Mouse (Mus musculus): Measurements from ENCODE around the gene Gm11116. TPM values are rescaled to one million over a fixed set of nuclear protein-coding genes. Genes with fewer than 3 reads are reported as not detected.
"Not testable (repeated sequence)": the region's sequence is repeated elsewhere in the genome, so short reads cannot be mapped to it uniquely, and the experiment has no call there.

Gene Gm11116
- polyA plus RNA-seq (2014; fragmentation: Nextera tagmentation; extraction: Ambion mirVana) = not detected in 2 replicates

- no peaks in the 10 kb centered on the region for H3K9me3 ChIP-seq (ENCODE audit: low read depth, low read length)
- no peaks in the 10 kb centered on the region for H3K27me3 ChIP-seq (ENCODE audit: insufficient read depth, low read length)
- H3K27ac ChIP-seq (ENCODE audit: low read depth) = no peak within 1 kb of the TSS
- 68% methylated on average over 1 of the region's 1 CpGs for WGBS
- H3K36me3 ChIP-seq (ENCODE audit: insufficient read depth) = no peaks in the 10 kb centered on the region
- H3K4me3 ChIP-seq (ENCODE audit: low read depth, low read length) = no peak within 1 kb of the TSS
- H3K4me2 ChIP-seq = no peak within 1 kb of the TSS
- no peak within 1 kb of the TSS for H3K9ac ChIP-seq
- ATAC-seq (ENCODE audit: insufficient read depth) (no peak), DNase-seq (no peak)
- H3K4me1 ChIP-seq (ENCODE audit: insufficient read depth) = no peaks in the 10 kb centered on the region
- TF ChIP-seq CTCF (IDR thresholded peaks at IDR 0.05; ENCODE audit: low read depth) = no peak
Observed at GRCm38 (mm10) chr5:88111430-88111829, at the start of gene Gm11116. Gene Gm11116, minus strand, starts transcription at chr5:88111530.

GRCm38 (mm10) chr5:88153999-88154398 lies 42.7 kb upstream of the Gm11116 start, which contains the start of gene Gm11115:
Gene Gm11115, minus strand, starts transcription at chr5:88154099.
- Histone ChIP-seq H3K36me3 (ENCODE audit: insufficient read depth) (no peaks in the 10 kb centered on the region), H3K27me3 (ENCODE audit: insufficient read depth, low read length) (no peaks in the 10 kb centered on the region), H3K27ac (ENCODE audit: low read depth) (no peak within 1 kb of the TSS), H3K9me3 (ENCODE audit: low read depth, low read length) (no peaks in the 10 kb centered on the region), H3K4me1 (ENCODE audit: insufficient read depth) (no peaks in the 10 kb centered on the region), H3K4me3 (ENCODE audit: low read depth, low read length) (no peak within 1 kb of the TSS), H3K4me2 (no peak within 1 kb of the TSS), H3K9ac (no peak within 1 kb of the TSS)
- ATAC-seq (ENCODE audit: insufficient read depth) (no peak), DNase-seq (no peak)
- TF ChIP-seq CTCF (IDR thresholded peaks at IDR 0.05; ENCODE audit: low read depth) = no peak

- not testable (repeated sequence) for H3K4me2 ChIP-seq; DNase-seq; ATAC-seq (ENCODE audit: insufficient read depth); H3K27ac ChIP-seq (ENCODE audit: low read depth); H3K36me3 ChIP-seq (ENCODE audit: insufficient read depth); H3K4me1 ChIP-seq (ENCODE audit: insufficient read depth); H3K27me3 ChIP-seq (ENCODE audit: insufficient read depth, low read length); H3K9ac ChIP-seq; H3K9me3 ChIP-seq (ENCODE audit: low read depth, low read length); H3K4me3 ChIP-seq (ENCODE audit: low read depth, low read length)
Observed at GRCm38 (mm10) chr5:88086256-88086655, 25.1 kb downstream of the Gm11116 start, which contains the start of gene Smr2. Gene Smr2, plus strand, starts transcription at chr5:88086556.

Other genes starting within 250 kb of the Gm11116 start
- not detected in 2 replicates for gene Odam, start 226.5 kb downstream of the Gm11116 start, polyA plus RNA-seq (2014; fragmentation: Nextera tagmentation; extraction: Ambion mirVana)
- gene Csn3, start 186.0 kb downstream of the Gm11116 start, polyA plus RNA-seq (2014; fragmentation: Nextera tagmentation; extraction: Ambion mirVana) = not detected in 2 replicates
- gene 2310003L06Rik, start 142.1 kb downstream of the Gm11116 start, polyA plus RNA-seq (2014; fragmentation: Nextera tagmentation; extraction: Ambion mirVana) = not detected in 2 replicates
- gene Gm28434, start 142.0 kb downstream of the Gm11116 start, polyA plus RNA-seq (2014; fragmentation: Nextera tagmentation; extraction: Ambion mirVana) = not detected in 2 replicates
- gene Cabs1, start 132.1 kb downstream of the Gm11116 start, polyA plus RNA-seq (2014; fragmentation: Nextera tagmentation; extraction: Ambion mirVana) = not detected in 2 replicates
- gene Smr3a, start 109.0 kb downstream of the Gm11116 start, polyA plus RNA-seq (2014; fragmentation: Nextera tagmentation; extraction: Ambion mirVana) = not detected in 2 replicates
- not detected in 2 replicates for gene Smr2, start 25.0 kb downstream of the Gm11116 start, polyA plus RNA-seq (2014; fragmentation: Nextera tagmentation; extraction: Ambion mirVana)
- gene Gm11115, start 42.6 kb upstream of the Gm11116 start, polyA plus RNA-seq (2014; fragmentation: Nextera tagmentation; extraction: Ambion mirVana) = not detected in 2 replicates
- gene Gm7714, start 157.4 kb upstream of the Gm11116 start, polyA plus RNA-seq (2014; fragmentation: Nextera tagmentation; extraction: Ambion mirVana) = not detected in 2 replicates
- not detected in 2 replicates for gene Prol1, start 205.8 kb upstream of the Gm11116 start, polyA plus RNA-seq (2014; fragmentation: Nextera tagmentation; extraction: Ambion mirVana)

Data from lung, embryonic 14.5 days (tissue).